Mouse (Mus musculus): ENCODE results near the gene Tedc1. TPM values are rescaled to one million over a fixed set of nuclear protein-coding genes. Genes with fewer than 3 reads are reported as not detected.

Tedc1 gene
- under 1 TPM; 0.19 to 0.49 TPM for total RNA-seq (2021)

DNA sequence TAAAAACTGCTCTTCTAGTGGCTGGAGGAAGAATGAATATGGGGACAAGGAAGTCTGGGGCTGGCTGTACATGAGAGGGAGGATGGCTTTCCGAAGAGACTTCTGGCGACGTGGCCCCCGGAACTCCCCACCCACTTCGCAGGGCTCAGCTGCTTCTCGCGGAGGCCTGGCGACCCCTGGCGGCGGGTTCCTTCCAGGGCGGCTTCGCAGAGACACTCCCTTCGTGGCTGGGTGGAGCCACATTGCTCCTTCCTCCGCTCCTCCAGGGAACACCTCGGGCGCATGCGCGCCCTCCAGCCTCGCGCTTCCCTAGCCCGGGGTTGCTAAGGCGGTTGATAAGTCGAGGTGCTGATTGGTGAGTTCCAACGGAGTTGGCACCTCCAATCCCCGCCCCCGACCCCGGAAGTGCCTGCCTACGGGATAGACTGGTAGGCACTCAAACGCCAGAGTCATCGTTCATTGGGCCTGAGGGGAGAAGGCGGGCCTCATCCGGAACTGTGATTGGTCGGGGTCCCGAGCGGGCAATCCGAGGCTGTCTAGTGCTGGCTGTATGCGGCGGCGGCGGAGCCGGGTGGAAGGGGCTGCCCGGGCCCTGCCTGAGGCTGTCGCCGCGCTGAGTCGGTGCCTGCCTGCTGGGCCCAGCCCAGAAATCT, at the start of gene Tedc1:
Tedc1 (plus strand) TSS at position 535 of the 653 bp plus-strand sequence.
- intact Hi-C loops (cut with DNase I) = loop anchor here (1.0 to 2.0 kb wide), 2 partner anchors 37 to 147 kb away; no protein-coding TSS in a partner anchor
- DNase-seq = peak; percentile 99 to 100

DNA sequence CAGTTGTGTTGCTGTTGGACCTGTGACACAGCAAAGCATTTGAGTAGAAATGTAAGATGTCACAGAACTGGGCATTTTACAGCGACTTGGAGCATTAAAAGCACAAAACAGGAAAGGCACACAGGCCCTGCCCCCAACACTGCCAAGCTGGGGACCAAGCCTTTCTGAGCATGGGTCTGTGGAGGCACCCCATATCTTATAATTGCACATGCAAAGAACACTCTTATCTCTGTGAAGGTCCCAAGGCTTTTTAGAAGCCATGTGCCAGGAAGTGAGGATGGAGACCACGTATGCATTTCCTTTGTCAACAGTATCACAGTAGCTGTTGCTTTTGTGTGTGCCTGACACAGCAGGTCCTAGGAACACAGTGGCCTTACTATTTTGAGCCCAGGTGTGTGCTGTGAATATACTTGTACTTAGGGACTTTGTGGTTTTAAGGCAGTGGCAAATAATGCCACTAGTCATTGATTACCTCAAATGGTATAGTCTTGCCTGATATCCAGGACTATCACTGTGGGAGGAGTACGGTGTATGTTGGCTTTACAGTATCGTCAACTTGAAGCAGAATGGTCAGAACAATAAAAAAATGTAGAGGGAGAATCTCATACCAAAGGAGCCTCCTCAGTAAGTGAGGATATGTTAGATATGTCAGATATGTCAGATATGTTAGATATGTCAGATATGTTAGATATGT, 48.6 kb upstream of the Tedc1 start:
- DNase-seq = no peak
- intact Hi-C loops (cut with DNase I) = no loop called here

DNA sequence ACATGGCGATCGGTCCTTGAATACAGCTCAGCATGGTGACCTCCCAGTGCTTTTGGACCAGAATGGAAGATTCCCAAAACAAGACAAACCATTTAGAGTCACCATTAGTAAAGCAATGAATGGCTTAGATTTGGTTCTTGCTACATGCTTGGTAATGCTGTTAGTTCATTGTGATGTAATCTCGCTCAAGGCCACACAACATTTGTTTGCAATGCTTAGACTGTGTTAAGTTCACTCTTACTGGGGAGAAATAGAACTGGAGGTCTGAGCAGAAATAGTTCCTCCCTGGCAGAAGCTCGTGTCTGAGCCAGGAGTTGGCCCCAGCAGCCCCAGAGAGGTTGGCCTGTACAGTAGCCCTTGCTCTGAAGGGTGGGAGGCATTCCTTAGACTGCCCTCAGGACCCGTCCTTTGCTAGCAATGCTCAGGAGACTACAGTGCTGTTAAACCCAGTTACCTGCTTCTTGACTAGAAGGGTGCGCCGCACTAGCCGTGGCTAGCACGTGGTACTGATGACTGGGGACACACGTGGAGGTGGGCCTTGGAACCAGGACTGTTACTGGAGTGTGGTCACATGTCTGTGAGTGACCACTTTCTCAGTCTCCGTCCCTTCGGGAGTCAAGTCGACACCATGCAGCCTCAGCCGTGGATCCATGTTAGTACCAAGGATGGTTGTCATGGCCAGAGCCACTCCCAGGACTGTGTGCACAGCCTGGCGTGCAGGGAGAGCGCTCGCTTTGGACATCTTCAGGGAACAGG, 47.5 kb upstream of the Tedc1 start:
- intact Hi-C loops (cut with DNase I) = no loop called here
- DNase-seq = no peak

DNA sequence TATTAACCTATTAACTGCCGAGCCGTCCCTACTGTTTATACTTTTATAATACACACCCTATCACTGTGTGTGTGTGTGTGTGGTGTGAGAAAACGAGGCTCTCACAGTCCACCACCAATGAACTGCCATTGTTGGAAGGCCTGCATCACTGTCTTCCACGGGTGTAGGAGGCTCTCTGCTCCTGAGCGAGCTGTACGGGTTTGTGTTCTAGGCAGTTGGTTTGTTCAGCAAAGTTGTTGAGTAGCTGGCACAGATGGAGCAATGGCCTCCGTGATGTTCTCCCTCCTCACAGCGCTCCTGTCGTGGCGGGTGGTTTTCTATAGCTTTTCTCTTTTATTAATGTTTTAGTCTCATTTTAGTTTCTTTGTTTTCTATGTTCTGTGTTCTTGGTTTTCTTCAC, 46.4 kb upstream of the Tedc1 start:
- intact Hi-C loops (cut with DNase I) = no loop called here
- DNase-seq = no peak

DNA sequence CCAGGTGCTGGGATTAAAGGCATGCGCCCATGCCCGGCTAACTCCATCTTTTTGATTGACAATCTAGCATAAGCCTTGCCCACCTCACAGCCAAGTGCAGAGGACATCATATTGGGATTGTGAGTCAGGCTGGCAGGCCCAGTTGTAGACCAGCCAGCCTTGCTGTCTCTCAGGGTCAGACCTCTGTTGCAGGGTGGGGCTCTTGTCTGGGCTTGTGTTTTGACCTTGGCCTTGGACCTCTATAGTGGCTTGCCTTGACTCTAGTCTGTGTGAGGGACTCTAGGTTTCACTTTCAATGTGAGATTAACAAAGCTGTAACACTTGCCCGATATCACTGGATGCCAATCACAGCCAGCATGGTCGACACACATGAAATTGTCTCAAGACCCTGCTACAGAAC, 42.1 kb upstream of the Tedc1 start:
- DNase-seq = no peak

DNA sequence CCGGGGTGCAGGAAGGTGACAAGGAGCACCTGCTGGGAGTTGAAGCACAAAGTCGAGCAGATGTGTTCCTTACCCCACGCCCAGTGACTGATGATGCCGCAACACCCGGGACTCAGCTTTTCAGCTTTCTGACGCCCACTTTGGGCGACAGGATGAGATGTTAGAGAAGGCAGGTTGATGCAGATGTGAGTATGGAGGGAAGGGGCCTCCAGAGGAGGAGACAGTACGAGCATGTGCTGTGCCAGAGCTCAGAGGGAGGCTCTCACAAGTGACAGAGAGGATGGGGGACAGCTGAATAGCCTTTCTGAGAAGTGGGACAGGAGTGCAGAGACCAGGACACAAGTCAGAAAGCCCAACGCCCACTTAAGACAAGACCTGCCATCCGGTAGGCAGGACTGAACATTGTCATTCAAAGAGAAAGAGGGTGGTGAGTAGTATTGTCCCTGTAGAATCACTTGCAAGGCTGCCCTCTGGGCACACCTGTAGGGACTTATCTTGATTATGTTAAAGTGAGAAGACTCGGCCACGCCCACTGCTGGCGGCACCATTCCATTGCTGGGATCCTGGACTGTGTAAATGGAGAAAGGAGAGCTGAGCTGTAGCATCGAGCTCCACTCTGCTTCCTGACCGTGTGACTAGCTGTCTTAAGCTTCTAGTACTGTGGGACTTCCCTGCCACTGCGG, 41.2 kb upstream of the Tedc1 start:
- intact Hi-C loops (cut with DNase I) = no loop called here
- no peak for DNase-seq

More for the DNA sequence above, 42.1 kb upstream of the Tedc1 start:
- intact Hi-C loops (cut with DNase I) = no loop called here

DNA sequence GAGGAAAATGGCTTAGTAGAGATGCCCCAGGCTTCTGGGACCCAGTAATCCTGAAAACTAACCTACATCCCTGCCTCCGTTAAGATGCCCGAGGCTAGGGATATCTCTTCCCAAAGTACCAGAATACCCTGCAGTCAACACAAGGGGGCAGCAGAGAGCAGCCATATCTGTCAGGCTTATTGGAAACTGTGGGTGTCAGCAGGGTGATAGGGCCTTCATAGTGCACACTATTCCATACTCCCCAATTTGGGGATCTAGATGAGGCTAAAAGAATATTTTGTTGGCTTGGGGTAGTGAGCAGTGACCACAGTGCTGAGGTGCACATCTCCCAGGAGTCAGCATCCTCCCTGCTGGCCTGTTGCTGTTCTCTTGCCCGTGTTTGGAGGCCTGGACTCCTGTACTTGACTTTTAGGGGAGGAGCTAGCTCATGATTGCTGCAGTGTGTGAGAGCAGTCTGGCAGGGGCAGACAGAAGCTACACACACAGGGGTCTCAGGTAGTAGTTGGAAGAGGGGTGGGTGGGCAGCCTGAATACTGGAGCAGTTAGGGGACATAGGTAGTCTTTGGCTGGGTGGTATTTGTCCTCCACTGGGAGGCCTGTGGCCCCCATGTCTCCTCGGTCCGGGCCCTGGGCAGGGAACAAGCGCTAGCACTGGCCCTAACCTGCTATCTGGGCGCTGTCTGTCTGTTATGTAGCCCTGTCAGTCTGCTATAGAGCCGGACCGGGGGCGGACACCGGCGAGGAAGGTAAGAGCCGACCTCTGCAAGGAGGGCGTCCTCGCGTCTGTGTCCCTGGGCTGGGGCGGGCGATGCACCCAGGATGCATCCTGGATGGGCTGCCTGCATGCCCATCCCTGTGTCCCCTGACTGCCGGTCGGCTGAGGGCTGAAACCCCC, 36.5 kb upstream of the Tedc1 start:
- intact Hi-C loops (cut with DNase I) = loop anchor here (1.0 kb wide), 1 partner anchor 36 kb away; no protein-coding TSS in a partner anchor
- DNase-seq = peak; percentile 88 to 90

DNA sequence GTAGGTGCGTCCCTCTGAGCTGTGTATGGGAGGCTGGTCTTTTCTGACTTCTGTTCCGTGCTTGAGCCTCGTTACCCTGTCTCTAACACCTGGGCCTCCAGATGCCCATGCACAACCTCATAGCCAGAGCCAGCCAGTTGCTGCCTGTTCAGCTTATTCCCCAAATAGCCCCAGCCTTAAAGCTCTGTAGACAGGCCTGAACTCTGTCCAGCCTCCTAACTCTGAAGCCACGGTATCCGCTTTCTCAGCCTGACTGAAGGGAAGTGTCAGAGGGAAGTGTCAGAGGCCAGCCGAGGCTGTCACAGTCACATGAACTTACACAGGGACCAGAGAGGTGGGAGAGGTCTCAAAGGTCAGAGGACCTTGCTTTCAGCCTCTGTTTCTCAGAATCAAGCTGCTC, 31.5 kb upstream of the Tedc1 start:
- intact Hi-C loops (cut with DNase I) = no loop called here
- DNase-seq = no peak

DNA sequence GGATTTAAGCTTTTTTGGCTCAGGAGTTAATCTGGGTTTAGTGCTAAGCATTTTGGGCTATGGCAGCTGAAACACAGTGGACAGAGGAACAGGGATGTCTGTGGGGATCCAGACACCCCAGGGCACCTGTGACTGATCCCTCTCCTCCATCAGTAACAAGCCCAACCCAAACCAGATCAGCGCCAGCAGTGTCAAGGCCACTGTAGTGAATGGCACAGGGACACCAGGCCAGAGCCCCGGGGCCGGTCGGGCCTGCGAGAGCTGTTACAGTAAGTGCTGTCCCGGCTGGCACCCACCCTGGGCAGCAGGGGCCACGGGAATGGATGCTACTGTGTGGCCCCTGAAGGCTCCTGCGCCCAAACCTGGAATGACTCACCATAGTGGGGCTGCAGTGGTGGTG, 25.5 kb upstream of the Tedc1 start:
- DNase-seq = no peak
- intact Hi-C loops (cut with DNase I) = no loop called here

DNA sequence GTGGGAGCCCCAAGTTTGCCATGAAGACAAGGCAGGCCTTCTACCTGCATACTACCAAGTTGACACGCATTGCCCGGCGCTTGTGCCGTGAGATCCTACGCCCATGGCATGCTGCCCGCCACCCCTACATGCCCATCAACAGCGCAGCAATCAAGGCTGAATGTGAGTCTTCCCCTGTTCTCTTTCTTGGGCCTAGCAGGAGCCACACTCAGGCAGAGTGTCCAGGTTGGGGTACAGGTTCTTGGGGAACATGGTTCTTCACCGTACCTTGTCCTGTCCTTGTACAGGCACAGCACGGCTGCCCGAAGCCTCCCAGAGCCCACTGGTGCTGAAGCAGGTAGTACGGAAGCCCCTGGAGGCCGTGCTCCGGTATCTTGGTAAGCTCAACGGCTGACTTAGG, 24.6 kb upstream of the Tedc1 start:
- intact Hi-C loops (cut with DNase I) = no loop called here
- DNase-seq = no peak

DNA sequence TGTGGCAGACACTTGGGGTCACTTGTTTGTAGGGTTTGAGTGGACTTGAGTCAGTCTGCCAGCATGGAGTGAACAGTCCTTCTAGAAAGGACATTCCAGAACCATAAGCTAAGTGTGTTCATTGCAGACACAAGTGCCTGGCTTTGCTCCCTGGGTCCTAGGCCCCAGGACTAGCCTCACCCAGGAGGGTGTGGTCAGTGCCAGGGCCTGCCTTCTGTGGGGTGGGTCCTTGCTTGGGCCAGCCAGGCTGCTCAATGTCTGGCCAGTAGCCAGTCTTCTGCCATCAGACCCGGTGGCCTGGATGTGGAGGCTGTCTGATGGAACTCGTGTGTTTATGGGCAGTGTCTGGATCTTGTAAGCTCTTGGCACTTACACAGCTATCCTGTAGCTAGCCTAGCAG, 23.7 kb upstream of the Tedc1 start:
- intact Hi-C loops (cut with DNase I) = no loop called here
- DNase-seq = peak; percentile 72 to 80

DNA sequence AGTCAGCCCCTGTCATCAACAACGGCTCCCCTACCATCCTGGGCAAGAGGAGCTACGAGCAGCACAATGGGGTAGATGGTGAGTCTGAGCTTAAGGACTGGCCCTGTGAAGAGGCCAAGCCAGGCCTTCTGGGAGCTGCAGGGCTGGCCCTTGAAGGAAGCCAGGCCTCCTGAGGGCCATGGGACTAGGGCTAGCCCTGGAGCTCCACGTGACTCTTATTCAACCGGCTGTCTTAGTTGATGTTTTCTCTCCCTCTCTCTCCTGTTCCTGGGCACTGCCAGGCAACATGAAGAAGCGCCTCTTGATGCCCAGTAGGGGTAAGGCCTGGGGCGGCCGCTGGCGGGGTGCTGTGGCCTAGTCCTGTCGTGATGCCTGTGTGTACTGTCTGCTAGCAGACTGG, 23.0 kb upstream of the Tedc1 start:
- DNase-seq = no peak
- intact Hi-C loops (cut with DNase I) = no loop called here

DNA sequence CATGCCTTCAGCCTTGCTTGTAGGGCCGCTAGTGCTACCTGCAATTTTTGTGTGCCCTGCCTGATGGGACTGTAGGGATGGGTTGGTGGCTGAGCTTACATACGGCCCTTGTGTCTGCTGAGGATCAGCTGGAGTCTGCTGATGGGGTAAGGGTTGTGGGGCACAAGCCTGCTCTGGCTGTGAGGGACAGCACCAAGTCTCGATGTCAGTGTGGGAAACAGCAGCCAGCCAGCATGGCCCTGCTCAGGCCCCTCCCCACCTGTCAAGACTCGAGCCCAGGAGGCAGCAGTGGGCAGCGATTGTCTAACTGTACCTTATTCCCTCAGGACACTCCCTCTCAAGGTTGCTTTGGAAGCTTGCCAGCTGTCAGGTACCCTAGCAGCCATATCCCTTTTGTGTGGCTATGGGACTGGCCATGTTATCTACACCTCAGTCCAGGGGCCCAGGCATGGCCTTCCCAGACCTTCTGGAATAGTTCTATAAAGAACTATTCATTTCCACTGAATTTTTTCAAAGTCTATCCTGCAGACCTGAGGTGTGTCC, 22.3 kb upstream of the Tedc1 start:
- DNase-seq = no peak
- intact Hi-C loops (cut with DNase I) = no loop called here

DNA sequence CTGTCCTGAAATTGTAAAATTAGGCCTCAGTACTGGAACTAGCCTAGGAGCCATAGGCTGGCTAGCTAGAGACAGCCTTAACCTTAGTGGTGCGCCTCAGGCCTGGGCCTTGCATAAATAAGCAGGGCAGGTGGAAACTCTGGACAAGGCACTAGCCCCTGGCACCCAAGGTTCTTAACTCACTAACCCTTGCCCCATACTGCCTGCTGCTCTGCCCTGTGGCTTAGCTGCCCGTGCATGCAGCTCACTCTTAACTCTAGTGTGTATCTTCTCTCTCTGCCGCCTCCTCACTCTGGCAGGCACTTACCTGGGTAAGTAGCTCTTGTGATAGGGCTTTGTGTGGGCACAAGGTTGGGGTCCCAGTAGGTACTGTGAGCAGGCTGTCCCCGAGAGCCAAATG, 21.7 kb upstream of the Tedc1 start:
- intact Hi-C loops (cut with DNase I) = no loop called here
- DNase-seq = no peak

DNA sequence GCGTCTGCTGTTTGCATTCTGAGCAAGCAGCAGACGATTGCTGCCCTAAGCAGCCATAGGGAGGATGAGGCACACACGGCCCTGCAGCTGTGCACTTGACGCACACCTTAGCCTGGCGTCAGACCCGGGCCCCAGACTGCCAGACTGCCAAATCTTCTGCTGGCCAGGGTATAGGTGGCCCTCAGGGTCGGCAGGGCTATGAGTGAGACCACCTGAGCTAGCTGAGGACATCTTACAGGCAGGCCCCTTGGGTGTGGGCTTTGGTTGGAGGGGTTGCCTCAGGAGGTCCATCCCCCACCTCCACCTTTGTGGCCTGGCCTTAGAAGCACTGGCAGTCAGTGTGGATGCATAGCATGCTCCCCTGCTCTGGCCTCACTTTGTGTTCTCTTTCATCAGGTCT, 20.8 kb upstream of the Tedc1 start:
- intact Hi-C loops (cut with DNase I) = no loop called here
- no peak for DNase-seq

DNA sequence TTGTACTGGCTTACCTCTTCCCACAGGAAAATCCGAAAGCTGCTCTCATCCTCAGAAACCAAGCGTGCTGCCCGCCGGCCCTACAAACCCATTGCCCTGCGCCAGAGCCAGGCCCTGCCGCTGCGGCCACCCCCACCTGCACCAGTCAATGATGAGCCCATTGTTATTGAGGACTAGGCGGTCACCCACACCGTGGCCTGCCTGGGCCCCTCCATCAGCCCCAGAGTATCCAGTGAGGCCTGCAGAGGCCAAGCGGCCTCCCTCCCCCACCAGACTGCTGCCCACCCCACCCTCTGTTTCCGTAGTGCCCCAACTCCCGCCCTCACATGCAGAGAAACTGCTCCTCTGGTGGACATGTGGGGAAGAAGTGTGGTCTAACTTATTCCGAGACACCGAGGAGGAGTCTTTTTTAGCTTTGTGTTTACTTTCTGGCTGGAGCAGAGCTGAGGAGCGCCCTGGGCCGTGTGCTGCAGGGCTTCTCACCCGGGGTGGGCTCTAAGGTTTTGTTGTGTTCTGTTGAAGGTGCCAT, 19.7 kb upstream of the Tedc1 start:
- intact Hi-C loops (cut with DNase I) = no loop called here

DNA sequence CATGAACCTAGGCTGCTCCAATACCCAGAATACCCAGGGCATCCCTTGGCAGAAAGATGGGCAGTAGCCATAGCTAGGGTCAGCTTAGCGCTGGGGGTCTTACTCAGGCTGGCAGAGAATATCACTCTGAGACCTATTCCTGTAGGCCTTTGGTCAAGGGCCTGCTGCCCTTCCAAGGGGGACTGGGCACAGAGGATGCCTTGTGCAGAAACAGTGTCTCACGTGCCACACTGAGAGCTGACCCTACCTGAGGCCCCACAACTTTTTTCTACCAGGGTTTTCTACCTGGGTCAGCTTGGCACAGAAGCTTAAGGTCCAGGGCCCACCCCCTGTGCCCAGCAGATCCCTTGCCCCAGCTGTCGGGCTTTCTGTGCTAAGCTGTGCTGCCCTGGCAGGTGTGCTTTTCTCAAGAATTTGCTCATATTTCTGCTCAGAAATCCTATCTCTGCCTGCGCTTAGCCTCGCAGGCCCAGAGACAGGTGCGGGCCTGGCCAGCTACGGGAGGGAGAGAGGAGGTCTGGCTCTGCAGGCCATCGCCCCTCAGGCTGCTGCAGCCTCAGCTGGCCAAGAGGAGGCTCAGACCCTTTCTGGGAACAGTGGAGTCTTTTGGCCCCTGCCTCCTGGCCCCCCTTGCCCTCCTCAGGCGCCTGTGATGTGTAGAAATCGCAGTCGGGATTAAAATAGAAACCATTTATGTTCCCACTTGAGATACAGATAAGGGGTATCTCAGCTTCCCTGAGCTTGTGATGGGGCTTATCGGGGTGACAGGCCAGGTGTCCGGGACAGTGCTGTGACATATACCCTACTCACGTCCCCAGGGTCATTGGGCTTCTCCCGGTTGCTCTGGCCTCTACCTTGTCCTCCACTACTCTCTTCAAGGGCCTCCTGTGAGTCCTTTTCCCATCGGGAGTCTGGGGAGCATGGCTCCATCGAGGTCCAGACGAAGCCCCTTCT, 18.7 kb upstream of the Tedc1 start:
- peak in 1 of 2 experiments; percentile 48 for DNase-seq
- intact Hi-C loops (cut with DNase I) = no loop called here

More for the DNA sequence above, 19.7 kb upstream of the Tedc1 start:
- no peak for DNase-seq

DNA sequence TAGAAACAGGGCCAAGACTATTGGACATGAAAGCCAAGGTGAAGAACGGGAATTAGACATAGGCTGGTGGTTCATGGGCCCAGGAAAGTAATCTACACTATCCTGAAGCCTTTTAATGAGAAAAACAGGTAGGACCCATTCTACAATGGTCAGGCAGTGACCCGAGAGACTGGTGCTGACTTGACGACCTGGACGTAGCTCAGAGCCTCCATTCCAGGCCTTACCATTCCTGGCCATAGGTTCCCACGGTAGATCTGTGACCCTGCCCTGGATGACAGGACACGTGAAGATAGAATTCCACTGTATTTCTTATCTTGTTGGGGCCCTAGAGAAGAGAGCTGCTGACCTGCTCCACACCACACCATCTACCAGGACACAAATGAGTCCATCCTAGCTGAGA, 17.9 kb upstream of the Tedc1 start:
- intact Hi-C loops (cut with DNase I) = no loop called here
- DNase-seq = peak in 1 of 2 experiments; percentile 19
